Mouse (Mus musculus) heart, postnatal 0 days (tissue): ENCODE data around the gene Htr6. TPM values are rescaled to one million over a fixed set of nuclear protein-coding genes. Genes with fewer than 3 reads are reported as not detected.
A peak's percentile ranks its signal among the peaks of the same experiment; 100 is the strongest.

Experiments used
- ATAC-seq: fragments of 200-750 bp; cut with Nextera tagmentation; 2 replicates; pipeline ENCODE4 v1.8.0; 2017; ENCODE audit warnings: low read depth, moderate number of reproducible peaks, moderate library complexity; ENCODE audit not compliant: insufficient read depth
- DNase-seq: peaks from one replicate; pipeline ENCODE4 v3.0.0-alpha.2; 2016; ENCODE audit warnings: low spot score
- H3K27ac ChIP-seq: fragments of 300-500 bp; sonication (generic); 2 replicates; pipeline ENCODE4 v1.5.1; 2014; ENCODE audit warnings: low read depth, mild to moderate bottlenecking
- H3K27me3 ChIP-seq: fragments of 300-500 bp; sonication (generic); 2 replicates; pipeline ENCODE4 v1.6.1; 2014; ENCODE audit warnings: low read length, mixed read lengths; ENCODE audit not compliant: control insufficient read depth, insufficient read depth
- H3K36me3 ChIP-seq: fragments of 300-500 bp; sonication (generic); replicated peaks from 2 replicates; pipeline ENCODE4 v1.6.1; 2014; ENCODE audit warnings: low read length, mixed read lengths; ENCODE audit not compliant: control insufficient read depth, insufficient read depth
- H3K4me1 ChIP-seq: fragments of 300-500 bp; sonication (generic); 2 replicates; pipeline ENCODE4 v1.6.1; 2014; ENCODE audit warnings: antibody characterized with exemption; ENCODE audit not compliant: control insufficient read depth, insufficient read depth
- H3K4me2 ChIP-seq: fragments of 300-500 bp; sonication (generic); 2 replicates; pipeline ENCODE4 v1.6.1; 2014; ENCODE audit warnings: low read depth, mild to moderate bottlenecking, low read length, moderate library complexity
- H3K4me3 ChIP-seq: fragments of 300-500 bp; sonication (generic); 2 replicates; pipeline ENCODE4 v1.5.1; 2014; ENCODE audit warnings: low read depth, low read length
- H3K9ac ChIP-seq: fragments of 300-500 bp; sonication (generic); replicated peaks from 2 replicates; pipeline ENCODE4 v1.6.1; 2014; ENCODE audit warnings: low read depth, low read length, mixed read lengths
- H3K9me3 ChIP-seq: fragments of 300-500 bp; sonication (generic); replicated peaks from 2 replicates; pipeline ENCODE4 v1.6.1; 2016; ENCODE audit warnings: low read length; ENCODE audit not compliant: control insufficient read depth
- CTCF ChIP-seq: IDR thresholded peaks from 2 replicates; pipeline ENCODE4 v1.5.1; 2016; ENCODE audit warnings: antibody characterized with exemption, control low read depth, low read depth
- EP300 ChIP-seq: IDR thresholded peaks from 2 replicates; pipeline ENCODE4 v1.6.1; 2016; ENCODE audit warnings: antibody characterized with exemption, low read depth
- WGBS: fragments of 180-500 bp; shearing (Covaris S2); extraction: QIAGEN DNeasy Blood & Tissue Kit; methylation state at CpG from one replicate; pipeline ENCODE4 v1.1.7; 2014; 5-methylcytosine and 5-hydroxymethylcytosine counted together
- polyA plus RNA-seq: library from polyadenylated mRNA; unstranded; fragments of >200 nt; fragmentation: Nextera tagmentation; extraction: Ambion mirVana; gene quantifications from 2 replicates; pipeline ENCODE4 v1.2.1, GENCODE M21; 2015
- total RNA-seq: library from RNA; depleted of rRNA; stranded (reverse); fragments of >200 nt; gene quantifications from 2 replicates; pipeline ENCODE4 v1.2.3, GENCODE M21; 2014; ENCODE audit warnings: low replicate concordance

Htr6 gene
- total and polyA plus RNA-seq, 2 experiments from 2014 or later, result not detected

DNA sequence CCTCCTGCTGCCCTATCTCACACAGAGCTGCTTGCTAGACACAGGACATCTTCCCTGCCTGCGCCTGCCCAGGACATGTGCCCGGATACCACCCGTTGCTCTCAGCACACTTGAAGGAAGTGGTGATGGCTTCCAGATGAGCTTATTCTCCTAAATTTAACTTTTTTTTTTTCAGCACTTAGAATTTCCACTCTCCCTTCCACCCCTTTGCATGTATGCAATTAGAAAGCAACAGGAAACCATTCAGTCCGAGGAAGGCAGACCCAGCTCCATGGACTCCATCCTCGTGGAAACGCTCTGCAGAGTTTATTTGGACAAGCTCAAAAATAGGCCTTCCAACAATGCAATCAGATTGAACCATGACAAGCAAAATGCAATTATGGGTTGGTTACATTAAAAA lies 26.2 kb upstream of the Htr6 start:
- WGBS, result 61% methylated on average over 6 of the region's 6 CpGs
- Histone ChIP-seq H3K36me3 (peaks cover 28% of the 10 kb centered on the region), H3K27ac (no peak overlapping the region), H3K4me1 (peaks cover under 1% of the 10 kb centered on the region; the same call in 1 of the 2 replicates), H3K27me3 (no peaks in the 10 kb centered on the region), H3K4me2 (no peak overlapping the region), H3K4me3 (no peak overlapping the region), H3K9me3 (no peaks in the 10 kb centered on the region), H3K9ac (no peak overlapping the region)
- ATAC-seq (no peak), DNase-seq (no peak)
- TF ChIP-seq CTCF (no peak), EP300 (no peak)

GRCm38 (mm10) chr4:139100326-139100725 lies 25.0 kb upstream of the Htr6 start:
- H3K27ac ChIP-seq, result no peak overlapping the region
- TF ChIP-seq CTCF (no peak), EP300 (no peak)
- no peak overlapping the region for H3K9ac ChIP-seq
- H3K4me2 ChIP-seq, result no peak overlapping the region
- no peak for DNase-seq
- H3K36me3 ChIP-seq, result peaks cover 28% of the 10 kb centered on the region
- WGBS, result 90% methylated on average over 8 of the region's 8 CpGs
- H3K9me3 ChIP-seq, result no peaks in the 10 kb centered on the region
- peaks cover 13% of the 10 kb centered on the region for H3K4me1 ChIP-seq
- no peak for ATAC-seq
- no peak overlapping the region for H3K4me3 ChIP-seq
- no peaks in the 10 kb centered on the region for H3K27me3 ChIP-seq

- TF ChIP-seq CTCF (no peak), EP300 (no peak)
- Histone ChIP-seq H3K36me3 (no peaks in the 10 kb centered on the region), H3K4me1 (peaks cover 20% of the 10 kb centered on the region), H3K9me3 (no peaks in the 10 kb centered on the region), H3K4me3 (no peak overlapping the region), H3K27ac (no peak overlapping the region), H3K4me2 (no peak overlapping the region), H3K27me3 (peaks cover 16% of the 10 kb centered on the region; the same call in 1 of the 2 replicates), H3K9ac (no peak overlapping the region)
- DNase-seq (no peak), ATAC-seq (no peak)
- 22% methylated on average over 5 of the region's 5 CpGs for WGBS
Observed at GRCm38 (mm10) chr4:139096201-139096600, 20.8 kb upstream of the Htr6 start.

- no peak for DNase-seq
Observed at GRCm38 (mm10) chr4:139095406-139095805, 20.0 kb upstream of the Htr6 start.

DNA sequence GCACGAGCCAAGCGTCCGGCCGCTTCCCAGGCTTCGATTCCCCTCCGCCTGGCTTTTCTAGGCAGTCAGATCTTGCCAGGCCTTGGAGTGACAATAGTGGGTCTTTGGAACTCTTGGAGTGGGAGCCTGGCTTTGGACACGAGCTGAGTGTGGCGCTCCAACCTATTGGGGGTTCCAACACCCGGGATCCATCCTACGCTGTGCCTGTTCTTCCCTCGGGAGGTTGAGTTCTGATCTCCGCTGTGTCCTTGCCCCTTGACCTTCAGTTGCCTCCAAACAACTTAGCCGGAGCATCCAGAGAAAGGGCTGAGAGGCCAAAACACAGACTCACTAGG lies 17.8 kb upstream of the Htr6 start:
- Histone ChIP-seq H3K4me2 (peak overlapping the region; percentile 98), H3K9me3 (no peaks in the 10 kb centered on the region), H3K4me3 (peak overlapping the region; percentile 65), H3K27me3 (peaks cover 16% of the 10 kb centered on the region; the same call in 1 of the 2 replicates), H3K4me1 (peaks cover 20% of the 10 kb centered on the region), H3K27ac (no peak overlapping the region), H3K9ac (no peak overlapping the region), H3K36me3 (no peaks in the 10 kb centered on the region)
- WGBS, result 30% methylated on average over 13 of the region's 13 CpGs
- ATAC-seq (no peak), DNase-seq (no peak)
- TF ChIP-seq CTCF (no peak), EP300 (no peak)

More at GRCm38 (mm10) chr4:139095406-139095805, 20.0 kb upstream of the Htr6 start:
- Histone ChIP-seq H3K27me3 (peaks cover 16% of the 10 kb centered on the region; the same call in 1 of the 2 replicates), H3K4me3 (no peak overlapping the region), H3K4me2 (no peak overlapping the region), H3K9ac (no peak overlapping the region), H3K27ac (no peak overlapping the region), H3K4me1 (peaks cover 20% of the 10 kb centered on the region), H3K9me3 (no peaks in the 10 kb centered on the region), H3K36me3 (no peaks in the 10 kb centered on the region)
- TF ChIP-seq CTCF (no peak), EP300 (no peak)
- no peak for ATAC-seq
- WGBS, result 25% methylated on average over 1 of the region's 1 CpGs
